Mouse (Mus musculus) spleen, adult 10 weeks (tissue): ENCODE results near the gene Defb20. TPM values are rescaled to one million over a fixed set of nuclear protein-coding genes. Genes with fewer than 3 reads are reported as not detected.

Experiments used
- polyA plus RNA-seq: library from polyadenylated mRNA; stranded (reverse); fragments of 350-450 nt; fragmentation: Illumina TruSeq; extraction: RNeasy Lipid Tissue Mini Kit (QIAGEN cat#74804); gene quantifications from one replicate; pipeline ENCODE4 v1.2.3, GENCODE M21; 2015; ENCODE audit warnings: low replicate concordance; ENCODE audit not compliant: insufficient read depth

Defb20 gene
- not detected for polyA plus RNA-seq

GRCm38 (mm10) chr2:152476763-152477162 is at the start of gene Defb20:
TSS of gene Defb20 (plus strand) at chr2:152477063.

GRCm38 (mm10) chr2:152464570-152465150 is 12.2 kb upstream of the Defb20 start, which contains the start of gene Defb23:
TSS of gene Defb23 (minus strand) at chr2:152464620.

GRCm38 (mm10) chr2:152490038-152490437 is 13.2 kb downstream of the Defb20 start, which contains the start of gene Defb22:
TSS of gene Defb22 (minus strand) at chr2:152490138.

GRCm38 (mm10) chr2:152511592-152511991 is 34.7 kb downstream of the Defb20 start, which contains the start of gene Defb26:
TSS of gene Defb26 (minus strand) at chr2:152511692.

GRCm38 (mm10) chr2:152517981-152518380 is 41.1 kb downstream of the Defb20 start, which contains the start of gene Defb28:
TSS of gene Defb28 (plus strand) at chr2:152518255.

Other genes with a start within 250 kb of the Defb20 start
- gene Tbc1d20, start 183.2 kb upstream of the Defb20 start, polyA plus RNA-seq: 63.0 TPM
- 51.8 TPM for gene Rbck1, start 144.4 kb upstream of the Defb20 start, polyA plus RNA-seq
- gene Trib3, start 133.0 kb upstream of the Defb20 start, polyA plus RNA-seq: 0.37 TPM
- gene Nrsn2, start 100.4 kb upstream of the Defb20 start, polyA plus RNA-seq: not detected
- gene Sox12, start 79.0 kb upstream of the Defb20 start, polyA plus RNA-seq: 1.0 TPM
- 2.3 TPM for gene Zcchc3, start 62.0 kb upstream of the Defb20 start, polyA plus RNA-seq
- not detected for gene 6820408C15Rik, start 61.5 kb upstream of the Defb20 start, polyA plus RNA-seq
- not detected for gene Defb23, start 12.4 kb upstream of the Defb20 start, polyA plus RNA-seq
- not detected for gene Defb22, start 13.1 kb downstream of the Defb20 start, polyA plus RNA-seq
- not detected for gene Defb26, start 34.6 kb downstream of the Defb20 start, polyA plus RNA-seq
- gene Defb28, start 41.2 kb downstream of the Defb20 start, polyA plus RNA-seq: not detected
- not detected for gene Defb29, start 63.0 kb downstream of the Defb20 start, polyA plus RNA-seq
- not detected for gene Gm17416, start 92.3 kb downstream of the Defb20 start, polyA plus RNA-seq
- not detected for gene Defb21, start 95.7 kb downstream of the Defb20 start, polyA plus RNA-seq
- not detected for gene Defb19, start 103.2 kb downstream of the Defb20 start, polyA plus RNA-seq
- gene Defb45, start 122.3 kb downstream of the Defb20 start, polyA plus RNA-seq: not detected
- gene Defb36, start 127.3 kb downstream of the Defb20 start, polyA plus RNA-seq: not detected
- not detected for gene Defb25, start 146.0 kb downstream of the Defb20 start, polyA plus RNA-seq
- gene Rem1, start 149.9 kb downstream of the Defb20 start, polyA plus RNA-seq: 3.6 TPM
- 77.9 TPM for gene H13, start 192.4 kb downstream of the Defb20 start, polyA plus RNA-seq
- 8.0 TPM for gene Mcts2, start 210.0 kb downstream of the Defb20 start, polyA plus RNA-seq